In the genomic region with DNA sequence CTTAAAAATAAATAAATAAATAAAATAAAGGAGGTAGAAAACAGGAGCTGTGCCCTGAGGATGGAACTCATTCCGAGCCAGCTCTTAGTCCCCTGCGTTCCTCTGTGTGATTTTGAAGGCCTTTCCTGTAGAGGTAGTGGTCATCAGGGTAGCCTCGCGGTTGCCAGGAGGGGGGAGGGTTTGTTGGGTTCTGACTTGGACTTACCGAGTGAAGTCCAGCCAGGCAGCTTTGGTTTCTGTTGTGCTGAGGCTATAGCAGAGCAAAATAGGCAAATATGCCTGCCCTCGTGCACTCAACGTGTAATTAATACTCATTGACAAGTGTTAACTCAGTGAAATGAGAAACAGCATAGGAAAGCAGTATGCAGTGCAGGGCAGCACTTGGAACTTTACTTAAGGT, we compare ENCODE assay signal across 9 mouse cellular contexts.
DNase-seq lines count a peak whose midpoint lies in the region; ATAC-seq and TF ChIP-seq lines count a peak whose summit lies in the region.
"Had no signal": no experiment of that assay in that cellular context is flagged by ENCODE, and none has a peak within 500 bp of the region (broad histone marks: within the 10 kb centered on the region; RNA-seq: fewer than 3 reads in every experiment).

No protein-coding gene starts in this region.

- no peaks in the 10 kb centered on the region for H3K27me3 ChIP-seq in heart, adult 2 months (ENCODE audit: control insufficient read depth, insufficient read depth, low read length)
- no peaks in the 10 kb centered on the region for H3K27me3 ChIP-seq in forebrain, embryonic 14.5 days (replicated peaks; ENCODE audit: control insufficient read depth, insufficient read depth, low read length)

- WGBS in heart, adult 2 months: 62% methylated on average over 7 of the region's 7 CpGs
- WGBS in bone marrow, adult 2 months: 60% methylated on average over 7 of the region's 7 CpGs
- WGBS in forebrain, embryonic 14.5 days: 85% methylated on average over 7 of the region's 7 CpGs

- TF ChIP-seq EP300 in heart, adult 2 months (IDR thresholded peaks at IDR 0.05; ENCODE audit: insufficient read depth, low read depth, low read length): no peak

- H3K4me3 ChIP-seq in heart, adult 2 months: no peak overlapping the region
- H3K4me3 ChIP-seq in bone marrow, adult 2 months (replicated peaks; ENCODE audit: control insufficient read depth, low read depth, low read length): no peak overlapping the region
- H3K4me3 ChIP-seq in forebrain, embryonic 14.5 days (ENCODE audit: low read depth, low read length): no peak overlapping the region

- H3K4me2 ChIP-seq in forebrain, embryonic 14.5 days (ENCODE audit: low read length): no peak overlapping the region

- TF ChIP-seq POLR2A in heart, adult 2 months (IDR thresholded peaks at IDR 0.05; ENCODE audit: insufficient read depth, low read depth, low read length): no peak
- no peak for TF ChIP-seq POLR2A in bone marrow, adult 2 months (IDR thresholded peaks at IDR 0.05; ENCODE audit: borderline replicate concordance, control insufficient read depth, low read depth, low read length)

- intact Hi-C loops in heart, adult 2 months (cut with DNase I): loop anchor here (2.0 kb wide), 1 partner anchor 25 kb away; no protein-coding TSS in a partner anchor

- H3K9me3 ChIP-seq in forebrain, embryonic 14.5 days (replicated peaks; ENCODE audit: control insufficient read depth, low read length): no peaks in the 10 kb centered on the region

- no peaks in the 10 kb centered on the region for H3K36me3 ChIP-seq in heart, adult 2 months (ENCODE audit: control insufficient read depth, insufficient read depth, low read length)
- H3K36me3 ChIP-seq in forebrain, embryonic 14.5 days (ENCODE audit: control insufficient read depth, insufficient read depth, low read length): peaks cover 11% of the 10 kb centered on the region; the same call in 1 of the 2 replicates

- H3K27ac ChIP-seq in heart, adult 2 months: peak overlapping the region; percentile 26
- H3K27ac ChIP-seq in bone marrow, adult 2 months (ENCODE audit: control insufficient read depth, insufficient read depth, low read depth, low read length, poor library complexity): peak overlapping the region; percentile 85; the same call in 1 of the 2 replicates
- no peak overlapping the region for H3K27ac ChIP-seq in forebrain, embryonic 14.5 days (ENCODE audit: low read depth, low read length)

- DNase-seq in heart, adult 2 months: no peak
- DNase-seq in heart, adult 8-10 months (ENCODE audit: low spot score): no peak
- DNase-seq in 3134 (ENCODE audit: extremely low read depth, insufficient read length, low spot score): peak; percentile 61
- DNase-seq in kidney, postnatal 36 days: peak; percentile 75 to 76
- DNase-seq in forebrain, embryonic 14.5 days (ENCODE audit: low spot score): no peak
- no peak for DNase-seq in thymus, postnatal 4 days
- no peak for DNase-seq in B cell, adult 2 months
- DNase-seq: cerebellum, adult 9-11 months had no signal

- no peak for TF ChIP-seq CTCF in heart, adult 2 months (IDR thresholded peaks at IDR 0.05)
- no peak for TF ChIP-seq CTCF in bone marrow, adult 2 months (IDR thresholded peaks at IDR 0.05; ENCODE audit: control insufficient read depth, insufficient read depth, low read length)

- H3K79me2 ChIP-seq in heart, adult 2 months (replicated peaks; ENCODE audit: control insufficient read depth, insufficient read depth, low read length): 0 out of 2 replicates have a peak, but pooled peaks cover 1% of the 10 kb centered on the region

- ATAC-seq in forebrain, embryonic 14.5 days: no peak

- peaks cover 2% of the 10 kb centered on the region for H3K4me1 ChIP-seq in heart, adult 2 months (ENCODE audit: control insufficient read depth, insufficient read depth, low read length)
- H3K4me1 ChIP-seq in bone marrow, adult 2 months (ENCODE audit: control insufficient read depth, insufficient read depth, low read length): peaks cover 5% of the 10 kb centered on the region
- peaks cover 3% of the 10 kb centered on the region; the same call in 1 of the 2 replicates for H3K4me1 ChIP-seq in forebrain, embryonic 14.5 days (ENCODE audit: control insufficient read depth, insufficient read depth, low read length)

- no peak overlapping the region for H3K9ac ChIP-seq in heart, adult 2 months (ENCODE audit: low read depth, low read length)
- no peak overlapping the region for H3K9ac ChIP-seq in forebrain, embryonic 14.5 days (ENCODE audit: low read length)

Comparison
In these comparisons a context has a peak if more than half of its experiments do, and no peak if none do; other contexts are left out.
1. DNase-seq: peak in 3134 (single experiment) and kidney, postnatal 36 days (2 of 2); none in heart, adult 2 months (0 of 2), heart, adult 8-10 months (single experiment), forebrain, embryonic 14.5 days (single experiment), thymus, postnatal 4 days (single experiment) and B cell, adult 2 months (0 of 2).